23 mouse cellular contexts compared by ENCODE assay signal in genomic region chr13:5492266-5492665, GRCm38 (mm10).
A peak's percentile ranks its signal among the peaks of the same experiment; 100 is the strongest.
DNase-seq lines count a peak whose midpoint lies in the region; ATAC-seq and TF ChIP-seq lines count a peak whose summit lies in the region.
"Had no signal": no experiment of that assay in that cellular context is flagged by ENCODE, and none has a peak within 500 bp of the region (broad histone marks: within the 10 kb centered on the region; RNA-seq: fewer than 3 reads in every experiment).

No protein-coding gene starts in this region.

- no peak for DNase-seq in frontal cortex, postnatal 25 days (ENCODE audit: low spot score in 2 of 2)
- DNase-seq in right cerebral cortex, adult 2 months (ENCODE audit: low spot score in 2 of 2), result peak; percentile 49 to 51
- DNase-seq in right cerebral cortex, postnatal 25 days, result no peak
- peak; percentile 11 to 20 for DNase-seq in left cerebral cortex, adult 2 months (ENCODE audit: extremely low spot score in 1 of 2, low spot score in 2 of 2)
- DNase-seq in gastrocnemius, postnatal 25 days, result no peak
- no peak for DNase-seq in lung, postnatal 0 days (ENCODE audit: low spot score)
- DNase-seq in adrenal gland, adult 8-10 months, result no peak
- DNase-seq: adrenal gland, postnatal 14 days; cerebellum, adult 2 months; cerebellum, postnatal 36 days; gastrocnemius, postnatal 36 days; kidney, adult 8-10 months; kidney, postnatal 14 days; thymus, postnatal 14 days had no signal

- intact Hi-C loops in left cerebral cortex, adult 2 months (cut with DNase I), result loop anchor here (5.0 to 10.0 kb wide), 3 partner anchors 370 to 853 kb away; partner anchors contain the start of gene Klf6

- 47% methylated on average over 1 of the region's 1 CpGs for WGBS in lung, postnatal 0 days

- no peak for TF ChIP-seq EP300 in lung, postnatal 0 days (IDR thresholded peaks at IDR 0.05)

- H3K27me3 ChIP-seq in lung, postnatal 0 days (replicated peaks; ENCODE audit: insufficient read depth, low read length), result no peaks in the 10 kb centered on the region
- H3K27me3 ChIP-seq: embryonic facial prominence, embryonic 15.5 days; limb, embryonic 15.5 days; liver, embryonic 15.5 days; midbrain, embryonic 12.5 days; neural tube, embryonic 13.5 days; Patski had no signal

- H3K4me1 ChIP-seq in lung, postnatal 0 days (ENCODE audit: insufficient read depth, low read depth, low read length), result no peaks in the 10 kb centered on the region
- H3K4me1 ChIP-seq: embryonic facial prominence, embryonic 15.5 days; limb, embryonic 15.5 days; liver, embryonic 15.5 days; midbrain, embryonic 12.5 days; neural tube, embryonic 13.5 days had no signal

- H3K36me3 ChIP-seq in lung, postnatal 0 days (ENCODE audit: insufficient read depth, low read length), result no peaks in the 10 kb centered on the region
- H3K36me3 ChIP-seq: embryonic facial prominence, embryonic 15.5 days; limb, embryonic 15.5 days; liver, embryonic 15.5 days; midbrain, embryonic 12.5 days; neural tube, embryonic 13.5 days had no signal

- no peak overlapping the region for H3K9ac ChIP-seq in lung, postnatal 0 days (replicated peaks; ENCODE audit: low read depth)
- H3K9ac ChIP-seq: embryonic facial prominence, embryonic 15.5 days; limb, embryonic 15.5 days; liver, embryonic 15.5 days; midbrain, embryonic 12.5 days; neural tube, embryonic 13.5 days had no signal

- TF ChIP-seq CTCF in left cerebral cortex, adult 2 months (IDR thresholded peaks at IDR 0.05), result no peak
- TF ChIP-seq CTCF in lung, postnatal 0 days (IDR thresholded peaks at IDR 0.05), result no peak

- no peak overlapping the region for H3K4me3 ChIP-seq in left cerebral cortex, adult 2 months
- no peak overlapping the region for H3K4me3 ChIP-seq in lung, postnatal 0 days (ENCODE audit: low read depth, low read length)
- H3K4me3 ChIP-seq: embryonic facial prominence, embryonic 15.5 days; limb, embryonic 15.5 days; liver, embryonic 15.5 days; midbrain, embryonic 12.5 days; neural tube, embryonic 13.5 days had no signal

- H3K9me3 ChIP-seq in lung, postnatal 0 days (ENCODE audit: low read length), result no peaks in the 10 kb centered on the region
- H3K9me3 ChIP-seq: embryonic facial prominence, embryonic 15.5 days; limb, embryonic 15.5 days; liver, embryonic 15.5 days; midbrain, embryonic 12.5 days; neural tube, embryonic 13.5 days had no signal

- ATAC-seq in frontal cortex, adult (ENCODE audit: low TSS enrichment), result peak; percentile 83
- no peak for ATAC-seq in lung, postnatal 0 days
- ATAC-seq: CD4-positive, CD25-positive, alpha-beta regulatory T cell, adult 4 months; Patski had no signal

- peak overlapping the region; percentile 92 for H3K27ac ChIP-seq in left cerebral cortex, adult 2 months
- no peak overlapping the region for H3K27ac ChIP-seq in lung, postnatal 0 days (ENCODE audit: low read length)
- H3K27ac ChIP-seq: embryonic facial prominence, embryonic 15.5 days; limb, embryonic 15.5 days; liver, embryonic 15.5 days; midbrain, embryonic 12.5 days; neural tube, embryonic 13.5 days; stomach, postnatal 0 days had no signal

- H3K4me2 ChIP-seq in lung, postnatal 0 days (replicated peaks; ENCODE audit: low read depth, low read length), result no peak overlapping the region
- H3K4me2 ChIP-seq: embryonic facial prominence, embryonic 15.5 days; limb, embryonic 15.5 days; liver, embryonic 15.5 days; midbrain, embryonic 12.5 days; neural tube, embryonic 13.5 days had no signal

Comparison
In these comparisons a context has a peak if more than half of its experiments do, and no peak if none do; other contexts are left out.
1. DNase-seq: peak in right cerebral cortex, adult 2 months (2 of 2) and left cerebral cortex, adult 2 months (2 of 2); none in frontal cortex, postnatal 25 days (0 of 2), right cerebral cortex, postnatal 25 days (single experiment), gastrocnemius, postnatal 25 days (single experiment), lung, postnatal 0 days (single experiment) and adrenal gland, adult 8-10 months (single experiment).